Mouse (Mus musculus) liver, embryonic 14.5 days (tissue): Measurements from ENCODE around the gene Letmd1.
A peak's percentile ranks its signal among the peaks of the same experiment; 100 is the strongest.

Source experiments
- CTCF ChIP-seq: IDR thresholded peaks from 2 replicates; pipeline ENCODE4 v1.5.1; 2016; ENCODE audit warnings: antibody characterized with exemption, low read depth, control low read depth
- EP300 ChIP-seq: IDR thresholded peaks from 2 replicates; pipeline ENCODE4 v1.6.1; 2016; ENCODE audit warnings: antibody characterized with exemption, low read depth

GRCm38 (mm10) chr15:100423916-100424315, 44.9 kb upstream of the Letmd1 start:
- TF ChIP-seq CTCF, result peak; percentile 20; the same call in 1 of the 2 replicates
- no peak for TF ChIP-seq EP300
